Mouse (Mus musculus): ENCODE measurements around the gene Chd2. TPM values are rescaled to one million over a fixed set of nuclear protein-coding genes. Genes with fewer than 3 reads are reported as not detected.

Gene Chd2
- polyA plus RNA-seq, 1 experiment, result 36.9 TPM

DNA sequence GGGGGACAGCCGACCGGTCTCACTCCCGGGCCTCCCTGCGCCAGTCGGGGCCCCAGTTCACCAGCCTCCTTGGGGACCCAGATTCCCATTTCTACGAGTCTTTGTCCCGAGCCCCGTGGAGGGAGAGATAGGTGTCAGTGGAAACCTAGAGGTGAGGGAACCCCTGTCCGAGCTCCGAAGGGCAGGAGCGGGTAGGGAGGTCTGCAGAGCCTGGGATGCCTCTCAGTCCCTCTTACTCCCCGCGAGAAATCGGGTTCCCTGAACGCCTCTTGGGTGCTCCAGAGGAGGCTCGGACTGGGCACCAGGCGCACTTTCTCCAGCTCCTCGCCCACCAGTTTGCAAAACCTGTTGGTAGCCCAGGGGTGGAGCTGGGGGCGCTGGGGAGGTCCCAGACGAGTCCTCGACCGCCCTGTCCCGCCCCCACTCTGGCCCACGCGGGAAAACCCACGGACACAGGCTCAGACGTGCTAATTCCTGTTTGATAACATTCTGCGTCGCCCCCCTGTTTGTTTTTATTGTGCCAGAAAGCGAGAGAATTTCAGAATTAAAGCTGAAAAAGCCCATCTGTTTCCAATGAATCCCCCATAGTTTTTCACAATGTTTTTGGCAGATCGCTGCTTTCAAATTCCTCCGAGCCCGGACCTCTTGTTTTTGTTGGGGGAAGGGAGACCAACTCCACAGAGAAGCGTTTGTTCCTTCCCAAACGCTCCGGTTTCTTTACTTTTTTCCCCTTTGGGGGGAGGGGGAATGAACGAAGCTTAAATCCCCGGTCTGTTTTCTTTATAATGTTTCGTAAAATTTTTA, 149.9 kb downstream of the Chd2 start:
- WGBS, result 1% methylated on average over 39 of the region's 39 CpGs
- TF ChIP-seq CTCF (conservative IDR thresholded peaks at IDR 0.05; ENCODE audit: insufficient read depth, insufficient read length, low read depth, low read length), result no peak
- TF ChIP-seq POLR2A (IDR thresholded peaks at IDR 0.05; ENCODE audit: low read depth, low read length), result no peak
- no peaks in the 10 kb centered on the region for H3K36me3 ChIP-seq (ENCODE audit: control insufficient read depth, insufficient read depth, low read length)
- H3K4me3 ChIP-seq (ENCODE audit: insufficient read depth, low read depth, low read length), result peak overlapping the region; percentile 86
- H3K27ac ChIP-seq (ENCODE audit: insufficient read depth, low read depth, low read length), result peak overlapping the region; percentile 32
- peaks cover 3% of the 10 kb centered on the region; the same call in 1 of the 2 replicates for H3K4me1 ChIP-seq (ENCODE audit: control insufficient read depth, insufficient read depth, low read length)
- DNase-seq, result peak; percentile 42
- H3K27me3 ChIP-seq (replicated peaks; ENCODE audit: control insufficient read depth, insufficient read depth, low read length), result no peaks in the 10 kb centered on the region; the same call in 1 of the 2 replicates

DNA sequence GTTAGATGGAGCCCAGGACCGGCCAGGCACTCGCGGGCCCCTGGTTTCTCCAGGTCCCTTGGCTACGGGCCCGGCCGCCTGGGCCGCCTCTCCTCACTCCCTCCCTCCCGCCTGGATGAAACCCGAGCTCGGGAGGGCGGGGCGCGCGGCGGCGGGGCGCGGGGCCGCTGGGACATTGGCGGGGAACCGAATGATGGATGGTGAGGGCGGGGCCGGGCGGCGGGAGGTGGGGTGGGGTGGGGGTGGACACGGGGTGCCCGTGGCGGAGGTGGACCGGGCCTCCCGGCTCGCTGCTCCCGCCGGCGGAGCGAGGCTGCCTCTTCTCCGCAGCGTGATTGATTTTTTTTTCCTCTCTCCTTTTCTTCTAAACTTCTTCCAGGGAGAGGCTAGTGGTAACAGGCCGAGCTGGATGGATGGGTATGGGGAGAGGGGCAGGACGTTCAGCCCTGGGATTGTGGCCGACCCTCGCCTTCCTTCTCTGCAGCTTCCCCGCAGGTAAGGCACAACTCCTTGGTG, 150.6 kb downstream of the Chd2 start:
- Histone ChIP-seq H3K36me3 (ENCODE audit: control insufficient read depth, insufficient read depth, low read length) (no peaks in the 10 kb centered on the region), H3K27ac (ENCODE audit: insufficient read depth, low read depth, low read length) (peak overlapping the region; percentile 32), H3K4me1 (ENCODE audit: control insufficient read depth, insufficient read depth, low read length) (peaks cover 3% of the 10 kb centered on the region; the same call in 1 of the 2 replicates), H3K4me3 (ENCODE audit: insufficient read depth, low read depth, low read length) (peak overlapping the region; percentile 86), H3K27me3 (replicated peaks; ENCODE audit: control insufficient read depth, insufficient read depth, low read length) (no peaks in the 10 kb centered on the region; the same call in 1 of the 2 replicates)
- no peak for TF ChIP-seq CTCF (conservative IDR thresholded peaks at IDR 0.05; ENCODE audit: insufficient read depth, insufficient read length, low read depth, low read length)
- peak; percentile 34 for TF ChIP-seq POLR2A (IDR thresholded peaks at IDR 0.05; ENCODE audit: low read depth, low read length)
- WGBS, result 2% methylated on average over 39 of the region's 42 CpGs
- DNase-seq, result peak; percentile 94

DNA sequence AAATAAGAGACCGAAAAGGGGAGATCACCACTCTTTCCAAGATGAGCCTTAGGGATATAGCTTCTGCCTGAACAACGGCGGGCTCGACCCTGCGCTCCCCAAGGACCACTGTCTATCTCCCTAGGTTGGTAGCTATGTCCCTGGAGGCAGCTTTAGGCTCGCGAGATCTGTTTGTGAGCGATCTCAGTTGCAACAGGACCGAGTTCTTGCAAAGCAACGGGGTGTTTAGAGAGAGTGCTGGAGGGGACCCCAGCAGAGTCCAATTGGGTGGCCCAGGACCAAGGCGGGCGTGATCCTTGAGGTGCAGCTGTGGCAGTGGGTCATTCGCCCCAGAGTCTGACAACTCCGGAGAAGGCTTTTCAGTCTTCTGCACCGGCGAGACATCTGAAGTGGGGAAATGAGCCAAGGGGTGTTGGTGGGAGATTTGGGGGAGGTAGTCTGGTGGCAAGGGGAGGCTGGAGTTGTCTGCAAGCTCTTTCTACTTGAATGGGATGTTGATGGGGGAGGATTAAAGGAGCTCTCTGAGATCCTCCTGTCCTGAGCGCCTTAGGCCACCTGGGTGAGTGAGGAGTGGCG, 151.1 kb downstream of the Chd2 start:
- no peaks in the 10 kb centered on the region for H3K36me3 ChIP-seq (ENCODE audit: control insufficient read depth, insufficient read depth, low read length)
- no peak overlapping the region for H3K27ac ChIP-seq (ENCODE audit: insufficient read depth, low read depth, low read length)
- H3K4me3 ChIP-seq (ENCODE audit: insufficient read depth, low read depth, low read length), result no peak overlapping the region
- WGBS, result 24% methylated on average over 18 of the region's 18 CpGs
- peaks cover 3% of the 10 kb centered on the region; the same call in 1 of the 2 replicates for H3K4me1 ChIP-seq (ENCODE audit: control insufficient read depth, insufficient read depth, low read length)
- no peaks in the 10 kb centered on the region; the same call in 1 of the 2 replicates for H3K27me3 ChIP-seq (replicated peaks; ENCODE audit: control insufficient read depth, insufficient read depth, low read length)
- no peak for TF ChIP-seq POLR2A (IDR thresholded peaks at IDR 0.05; ENCODE audit: low read depth, low read length)
- TF ChIP-seq CTCF (conservative IDR thresholded peaks at IDR 0.05; ENCODE audit: insufficient read depth, insufficient read length, low read depth, low read length), result no peak
- DNase-seq, result no peak

DNA sequence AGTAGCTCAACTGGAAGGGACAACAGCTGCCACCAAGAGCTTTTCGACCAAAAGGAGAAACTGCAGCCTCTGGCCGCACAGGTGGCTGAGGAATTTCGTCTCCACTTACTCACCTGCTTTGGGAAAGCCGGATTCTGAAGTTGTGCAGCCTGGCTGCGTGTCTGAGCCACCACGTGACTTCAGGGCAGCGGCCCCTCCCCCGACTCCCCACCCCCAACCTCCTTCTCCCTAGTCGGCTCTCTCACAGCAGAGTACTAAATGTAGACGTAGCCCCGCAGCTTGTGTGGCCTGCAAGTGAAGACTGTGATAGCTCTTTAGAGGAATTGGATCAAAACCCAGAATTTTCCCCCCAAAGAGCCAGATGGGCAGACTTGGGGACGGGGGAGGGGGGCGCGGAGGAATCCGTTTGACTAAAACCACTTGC, 151.7 kb downstream of the Chd2 start:
- Histone ChIP-seq H3K27ac (ENCODE audit: insufficient read depth, low read depth, low read length) (peak overlapping the region; percentile 0; the same call in 1 of the 2 replicates), H3K36me3 (ENCODE audit: control insufficient read depth, insufficient read depth, low read length) (no peaks in the 10 kb centered on the region), H3K27me3 (replicated peaks; ENCODE audit: control insufficient read depth, insufficient read depth, low read length) (no peaks in the 10 kb centered on the region; the same call in 1 of the 2 replicates), H3K4me1 (ENCODE audit: control insufficient read depth, insufficient read depth, low read length) (peaks cover 3% of the 10 kb centered on the region; the same call in 1 of the 2 replicates), H3K4me3 (ENCODE audit: insufficient read depth, low read depth, low read length) (no peak overlapping the region)
- DNase-seq, result peak; percentile 43
- TF ChIP-seq POLR2A (IDR thresholded peaks at IDR 0.05; ENCODE audit: low read depth, low read length) (no peak), CTCF (conservative IDR thresholded peaks at IDR 0.05; ENCODE audit: insufficient read depth, insufficient read length, low read depth, low read length) (no peak)
- 9% methylated on average over 15 of the region's 15 CpGs for WGBS

DNA sequence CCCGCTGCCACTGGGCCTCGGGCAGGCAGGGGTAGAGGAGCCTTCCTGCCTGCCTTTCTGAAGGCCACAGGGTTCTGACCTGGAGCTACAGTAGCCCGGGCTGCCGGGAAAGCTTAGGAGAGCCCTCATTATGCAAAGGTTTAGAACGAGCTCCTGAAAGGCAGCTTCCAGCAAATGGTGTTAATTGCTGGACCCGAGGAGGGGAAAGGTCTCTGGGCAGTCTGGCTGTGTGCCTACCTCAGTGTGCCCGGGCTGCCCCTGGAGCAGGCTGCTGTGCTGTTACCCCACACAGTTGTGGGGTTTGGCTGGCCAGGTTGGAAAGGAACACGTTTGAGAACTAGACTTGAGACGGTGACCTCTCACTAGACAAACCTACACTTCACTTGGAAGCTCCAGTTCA, 152.2 kb downstream of the Chd2 start:
- Histone ChIP-seq H3K27me3 (replicated peaks; ENCODE audit: control insufficient read depth, insufficient read depth, low read length) (no peaks in the 10 kb centered on the region; the same call in 1 of the 2 replicates), H3K36me3 (ENCODE audit: control insufficient read depth, insufficient read depth, low read length) (no peaks in the 10 kb centered on the region), H3K4me1 (ENCODE audit: control insufficient read depth, insufficient read depth, low read length) (peaks cover 3% of the 10 kb centered on the region; the same call in 1 of the 2 replicates), H3K4me3 (ENCODE audit: insufficient read depth, low read depth, low read length) (no peak overlapping the region), H3K27ac (ENCODE audit: insufficient read depth, low read depth, low read length) (peak overlapping the region; percentile 0; the same call in 1 of the 2 replicates)
- TF ChIP-seq CTCF (conservative IDR thresholded peaks at IDR 0.05; ENCODE audit: insufficient read depth, insufficient read length, low read depth, low read length) (no peak), POLR2A (IDR thresholded peaks at IDR 0.05; ENCODE audit: low read depth, low read length) (no peak)
- DNase-seq, result peak; percentile 27
- WGBS, result 16% methylated on average over 9 of the region's 9 CpGs

DNA sequence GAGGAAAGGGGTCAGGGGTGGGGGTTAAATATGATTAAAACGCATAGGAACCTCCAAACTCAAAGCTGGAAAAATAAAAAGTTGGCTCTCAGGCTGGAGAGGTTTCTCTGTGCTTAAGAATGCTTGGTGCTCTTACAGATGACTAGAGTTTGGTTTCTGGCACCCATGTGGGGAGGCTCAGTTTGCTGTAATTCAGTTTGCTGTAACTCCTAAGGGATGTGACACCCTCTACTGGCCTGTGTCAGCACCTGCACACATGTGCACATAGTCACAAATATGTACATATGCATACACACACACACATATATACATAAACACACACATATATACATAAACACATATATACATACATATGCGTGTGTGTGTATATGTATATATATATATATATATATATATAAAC, 152.8 kb downstream of the Chd2 start:
- no peak for TF ChIP-seq CTCF (conservative IDR thresholded peaks at IDR 0.05; ENCODE audit: insufficient read depth, insufficient read length, low read depth, low read length)
- TF ChIP-seq POLR2A (IDR thresholded peaks at IDR 0.05; ENCODE audit: low read depth, low read length), result no peak
- Histone ChIP-seq H3K36me3 (ENCODE audit: control insufficient read depth, insufficient read depth, low read length) (no peaks in the 10 kb centered on the region), H3K27me3 (replicated peaks; ENCODE audit: control insufficient read depth, insufficient read depth, low read length) (no peaks in the 10 kb centered on the region; the same call in 1 of the 2 replicates), H3K4me1 (ENCODE audit: control insufficient read depth, insufficient read depth, low read length) (peaks cover 3% of the 10 kb centered on the region; the same call in 1 of the 2 replicates), H3K4me3 (ENCODE audit: insufficient read depth, low read depth, low read length) (no peak overlapping the region), H3K27ac (ENCODE audit: insufficient read depth, low read depth, low read length) (no peak overlapping the region)
- 91% methylated on average over 2 of the region's 2 CpGs for WGBS
- no peak for DNase-seq

DNA sequence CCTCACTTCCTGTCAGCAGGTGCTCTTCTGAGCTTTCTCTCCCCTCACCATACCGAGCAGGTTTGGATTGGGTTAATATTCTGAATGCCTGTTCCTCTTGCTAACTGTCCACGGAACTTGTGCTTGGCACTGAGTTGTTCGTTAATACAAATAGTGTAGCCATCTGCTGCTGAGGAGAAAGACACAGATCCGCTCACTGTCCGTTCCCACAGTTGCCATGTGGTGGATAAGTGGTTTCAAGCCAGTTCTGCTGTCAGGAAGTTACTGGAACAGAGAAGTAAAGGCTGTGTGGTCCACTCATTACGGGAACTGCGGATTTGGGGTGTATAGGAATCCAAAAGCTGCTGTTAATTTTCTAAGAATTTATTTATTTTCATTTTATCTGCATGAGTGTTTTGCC, 158.8 kb downstream of the Chd2 start:
- Histone ChIP-seq H3K27ac (ENCODE audit: insufficient read depth, low read depth, low read length) (no peak overlapping the region), H3K36me3 (ENCODE audit: control insufficient read depth, insufficient read depth, low read length) (no peaks in the 10 kb centered on the region), H3K4me1 (ENCODE audit: control insufficient read depth, insufficient read depth, low read length) (no peaks in the 10 kb centered on the region), H3K4me3 (ENCODE audit: insufficient read depth, low read depth, low read length) (no peak overlapping the region), H3K27me3 (replicated peaks; ENCODE audit: control insufficient read depth, insufficient read depth, low read length) (no peaks in the 10 kb centered on the region)
- no peak for DNase-seq
- WGBS, result 76% methylated on average over 7 of the region's 7 CpGs
- TF ChIP-seq POLR2A (IDR thresholded peaks at IDR 0.05; ENCODE audit: low read depth, low read length) (no peak), CTCF (conservative IDR thresholded peaks at IDR 0.05; ENCODE audit: insufficient read depth, insufficient read length, low read depth, low read length) (no peak)

Data from kidney, adult 2 months (tissue).